Mouse (Mus musculus): ENCODE measurements around the gene Kit. TPM values are rescaled to one million over a fixed set of nuclear protein-coding genes. Genes with fewer than 3 reads are reported as not detected.

Kit gene
- polyA plus RNA-seq, 1 experiment from 2014 or later, result 46.0 TPM

GRCm38 (mm10) chr5:75595319-75595718, 20.6 kb downstream of the Kit start:
- Histone ChIP-seq H3K9me3 (replicated peaks) (no peaks in the 10 kb centered on the region), H3K4me1 (peaks cover 42% of the 10 kb centered on the region), H3K27ac (replicated peaks) (no peak overlapping the region), H3K4me2 (no peak overlapping the region), H3K27me3 (replicated peaks) (no peaks in the 10 kb centered on the region), H3K9ac (replicated peaks) (no peak overlapping the region), H3K36me3 (no peaks in the 10 kb centered on the region), H3K4me3 (replicated peaks) (no peak overlapping the region)
- WGBS, result 72% methylated on average over 10 of the region's 10 CpGs
- no peak for ATAC-seq (ENCODE audit: low FRiP score)

DNA sequence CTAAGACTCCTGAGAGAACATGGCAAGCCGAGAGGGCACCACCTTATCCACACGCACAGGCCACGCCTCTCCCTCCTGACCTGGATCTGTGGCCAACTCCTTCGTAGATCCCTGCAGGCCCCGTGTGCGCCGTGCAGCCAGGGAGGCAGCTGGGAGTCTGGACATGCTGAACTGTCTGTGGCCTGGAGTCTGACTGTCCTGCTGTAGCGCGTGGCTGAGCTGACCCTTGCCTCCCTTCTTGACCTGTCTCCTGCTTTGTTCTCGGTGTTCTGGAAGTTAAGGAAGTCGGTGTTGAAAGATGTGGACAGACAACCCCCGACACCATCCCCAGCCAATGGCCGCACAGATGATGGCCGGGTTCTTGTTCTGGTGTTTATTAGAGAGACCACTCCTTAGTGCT, 21.5 kb downstream of the Kit start:
- Histone ChIP-seq H3K4me3 (replicated peaks) (no peak overlapping the region), H3K36me3 (no peaks in the 10 kb centered on the region), H3K27ac (replicated peaks) (no peak overlapping the region), H3K27me3 (replicated peaks) (no peaks in the 10 kb centered on the region), H3K4me2 (no peak overlapping the region), H3K4me1 (peaks cover 37% of the 10 kb centered on the region), H3K9ac (replicated peaks) (no peak overlapping the region), H3K9me3 (replicated peaks) (no peaks in the 10 kb centered on the region)
- ATAC-seq (ENCODE audit: low FRiP score), result no peak
- 61% methylated on average over 14 of the region's 14 CpGs for WGBS

DNA sequence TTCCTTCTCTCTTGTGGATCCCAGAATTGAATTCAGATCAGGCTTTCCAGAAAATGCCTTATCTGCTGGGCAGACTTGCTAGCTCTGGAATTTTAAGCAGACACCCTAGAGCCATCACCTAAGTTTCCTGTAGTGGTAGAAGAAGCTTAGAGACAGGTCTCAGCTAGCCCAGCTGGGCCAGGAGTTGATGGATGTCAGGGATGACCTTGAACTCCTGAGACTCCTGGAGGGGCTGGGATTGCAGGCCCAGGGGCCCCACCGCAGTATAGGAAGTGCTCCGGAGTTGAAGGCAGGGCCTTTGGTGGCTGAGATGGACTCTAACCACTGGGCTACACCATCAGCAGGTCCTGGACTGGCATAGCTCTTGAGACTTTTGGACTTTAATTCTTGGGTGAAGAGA, 22.6 kb downstream of the Kit start:
- H3K9ac ChIP-seq (replicated peaks), result no peak overlapping the region
- H3K9me3 ChIP-seq (replicated peaks), result no peaks in the 10 kb centered on the region
- H3K27me3 ChIP-seq (replicated peaks), result no peaks in the 10 kb centered on the region
- H3K36me3 ChIP-seq, result no peaks in the 10 kb centered on the region
- WGBS, result 77% methylated on average over 2 of the region's 2 CpGs
- ATAC-seq (ENCODE audit: low FRiP score), result no peak
- H3K27ac ChIP-seq (replicated peaks), result no peak overlapping the region
- H3K4me1 ChIP-seq, result peaks cover 28% of the 10 kb centered on the region
- H3K4me2 ChIP-seq, result no peak overlapping the region
- H3K4me3 ChIP-seq (replicated peaks), result no peak overlapping the region

- no peak for ATAC-seq (ENCODE audit: low FRiP score)
- no peaks in the 10 kb centered on the region for H3K9me3 ChIP-seq (replicated peaks)
- no peak overlapping the region for H3K4me2 ChIP-seq
- H3K9ac ChIP-seq (replicated peaks), result no peak overlapping the region
- no peak overlapping the region for H3K27ac ChIP-seq (replicated peaks)
- no peaks in the 10 kb centered on the region for H3K27me3 ChIP-seq (replicated peaks)
- no peaks in the 10 kb centered on the region for H3K36me3 ChIP-seq
- no peak overlapping the region for H3K4me3 ChIP-seq (replicated peaks)
- peaks cover 19% of the 10 kb centered on the region for H3K4me1 ChIP-seq
- 87% methylated on average over 13 of the region's 13 CpGs for WGBS
Measured at GRCm38 (mm10) chr5:75598491-75598890, 23.8 kb downstream of the Kit start.

DNA sequence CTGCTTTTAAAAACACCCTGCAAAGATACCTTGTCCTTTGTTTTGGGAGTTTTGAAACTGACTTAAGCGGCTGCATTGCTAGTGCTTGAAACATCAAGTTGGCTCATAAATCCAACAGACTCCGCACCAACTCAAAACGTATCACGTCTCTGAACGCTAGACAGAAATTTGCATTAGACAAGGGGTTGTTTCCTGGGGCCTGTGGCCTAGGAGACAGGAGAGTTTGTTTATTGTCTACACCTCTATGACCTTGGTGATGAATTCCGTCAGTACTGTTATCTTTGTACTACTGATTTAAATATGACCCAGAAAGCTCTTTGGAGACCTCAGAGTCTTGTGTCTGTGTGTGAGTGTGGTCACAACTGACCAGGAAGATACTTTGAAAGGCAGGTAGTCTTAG, 25.3 kb downstream of the Kit start:
- Histone ChIP-seq H3K9me3 (replicated peaks) (no peaks in the 10 kb centered on the region), H3K27ac (replicated peaks) (no peak overlapping the region), H3K4me2 (no peak overlapping the region), H3K27me3 (replicated peaks) (no peaks in the 10 kb centered on the region), H3K4me1 (peaks cover 16% of the 10 kb centered on the region), H3K4me3 (replicated peaks) (no peak overlapping the region), H3K36me3 (no peaks in the 10 kb centered on the region), H3K9ac (replicated peaks) (no peak overlapping the region)
- 37% methylated on average over 6 of the region's 6 CpGs for WGBS
- ATAC-seq (ENCODE audit: low FRiP score), result no peak

- Histone ChIP-seq H3K36me3 (no peaks in the 10 kb centered on the region), H3K4me3 (replicated peaks) (no peak overlapping the region), H3K27me3 (replicated peaks) (no peaks in the 10 kb centered on the region), H3K4me1 (peaks cover 10% of the 10 kb centered on the region; the same call in 1 of the 2 replicates), H3K27ac (replicated peaks) (no peak overlapping the region), H3K9ac (replicated peaks) (no peak overlapping the region), H3K9me3 (replicated peaks) (no peaks in the 10 kb centered on the region), H3K4me2 (no peak overlapping the region)
- ATAC-seq (ENCODE audit: low FRiP score), result no peak
- 45% methylated on average over 9 of the region's 9 CpGs for WGBS
Measured at GRCm38 (mm10) chr5:75604238-75604637, 29.5 kb downstream of the Kit start.

DNA sequence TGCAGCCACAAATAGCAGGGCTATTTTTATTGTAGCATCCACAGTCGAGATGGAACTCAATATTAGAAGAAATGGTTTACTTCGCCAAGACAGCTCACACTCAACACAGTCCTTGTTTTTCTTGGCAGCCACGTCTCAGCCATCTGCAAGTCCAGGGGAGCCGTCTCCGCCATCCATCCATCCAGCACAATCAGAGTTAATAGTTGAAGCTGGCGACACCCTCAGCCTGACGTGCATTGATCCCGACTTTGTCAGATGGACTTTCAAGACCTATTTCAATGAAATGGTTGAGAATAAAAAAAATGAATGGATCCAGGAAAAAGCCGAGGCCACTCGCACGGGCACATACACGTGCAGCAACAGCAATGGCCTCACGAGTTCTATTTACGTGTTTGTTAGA, 32.2 kb downstream of the Kit start:
- Histone ChIP-seq H3K4me1 (peaks cover 4% of the 10 kb centered on the region), H3K4me3 (replicated peaks) (no peak overlapping the region), H3K9ac (replicated peaks) (no peak overlapping the region), H3K27me3 (replicated peaks) (no peaks in the 10 kb centered on the region), H3K36me3 (no peaks in the 10 kb centered on the region), H3K4me2 (no peak overlapping the region), H3K27ac (replicated peaks) (no peak overlapping the region), H3K9me3 (replicated peaks) (no peaks in the 10 kb centered on the region)
- ATAC-seq (ENCODE audit: low FRiP score), result no peak
- WGBS, result 81% methylated on average over 14 of the region's 14 CpGs

DNA sequence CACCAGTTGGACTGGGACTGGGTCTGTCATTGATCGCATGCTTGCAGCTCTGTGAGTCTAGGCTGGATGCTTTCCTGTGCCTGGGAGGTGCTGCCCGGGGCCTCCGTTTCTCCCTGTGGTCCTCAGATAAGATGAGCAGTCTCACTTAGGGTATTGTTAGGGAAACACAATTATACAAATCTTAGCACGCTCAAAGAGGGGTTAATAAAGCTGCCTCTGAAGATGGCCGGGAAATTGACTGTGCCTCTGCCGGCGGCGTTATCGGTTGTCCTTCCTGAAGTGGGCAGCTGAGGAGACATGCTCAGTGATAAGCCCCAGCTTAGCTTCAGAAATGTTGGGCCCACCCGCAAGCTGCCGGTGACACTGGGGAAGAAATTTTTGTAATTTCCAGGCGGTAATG, 33.3 kb downstream of the Kit start:
- no peaks in the 10 kb centered on the region for H3K27me3 ChIP-seq (replicated peaks)
- no peaks in the 10 kb centered on the region for H3K36me3 ChIP-seq
- no peak overlapping the region for H3K4me3 ChIP-seq (replicated peaks)
- H3K4me1 ChIP-seq, result peaks cover 8% of the 10 kb centered on the region
- no peaks in the 10 kb centered on the region for H3K9me3 ChIP-seq (replicated peaks)
- H3K27ac ChIP-seq (replicated peaks), result no peak overlapping the region
- no peak for ATAC-seq (ENCODE audit: low FRiP score)
- H3K4me2 ChIP-seq, result no peak overlapping the region
- WGBS, result 80% methylated on average over 12 of the region's 12 CpGs
- H3K9ac ChIP-seq (replicated peaks), result no peak overlapping the region

- H3K4me3 ChIP-seq (replicated peaks), result no peak overlapping the region
- H3K9me3 ChIP-seq (replicated peaks), result no peaks in the 10 kb centered on the region
- H3K27me3 ChIP-seq (replicated peaks), result no peaks in the 10 kb centered on the region
- H3K36me3 ChIP-seq, result no peaks in the 10 kb centered on the region
- H3K9ac ChIP-seq (replicated peaks), result no peak overlapping the region
- H3K27ac ChIP-seq (replicated peaks), result no peak overlapping the region
- no peak overlapping the region for H3K4me2 ChIP-seq
- ATAC-seq (ENCODE audit: low FRiP score), result no peak
- WGBS, result 16% methylated on average over 1 of the region's 1 CpGs
- peaks cover 3% of the 10 kb centered on the region; the same call in 1 of the 2 replicates for H3K4me1 ChIP-seq
Measured at GRCm38 (mm10) chr5:75612380-75612779, 37.7 kb downstream of the Kit start.

DNA sequence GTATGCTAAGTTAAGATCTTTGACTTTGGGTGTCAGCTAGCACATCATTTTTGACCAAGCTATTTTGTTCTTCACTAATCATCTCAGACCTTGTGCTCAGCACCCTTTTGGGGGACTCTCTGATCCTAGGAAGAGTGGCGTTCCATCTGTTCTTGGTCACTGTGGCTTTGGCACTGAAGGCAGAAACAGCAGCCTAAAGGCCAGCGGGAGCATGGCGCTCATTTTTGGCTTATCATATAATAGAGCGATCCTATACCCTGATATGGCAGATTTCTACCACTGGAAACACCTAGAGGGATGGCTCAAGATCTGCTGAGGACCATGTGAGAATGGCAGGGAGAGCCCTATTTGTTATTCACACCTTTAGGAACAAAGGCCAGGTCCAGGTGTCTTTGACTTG, 38.2 kb downstream of the Kit start:
- no peaks in the 10 kb centered on the region for H3K27me3 ChIP-seq (replicated peaks)
- 85% methylated on average over 4 of the region's 4 CpGs for WGBS
- peaks cover 3% of the 10 kb centered on the region; the same call in 1 of the 2 replicates for H3K4me1 ChIP-seq
- no peak for ATAC-seq (ENCODE audit: low FRiP score)
- no peaks in the 10 kb centered on the region for H3K36me3 ChIP-seq
- H3K27ac ChIP-seq (replicated peaks), result no peak overlapping the region
- H3K4me2 ChIP-seq, result no peak overlapping the region
- no peak overlapping the region for H3K9ac ChIP-seq (replicated peaks)
- no peak overlapping the region for H3K4me3 ChIP-seq (replicated peaks)
- H3K9me3 ChIP-seq (replicated peaks), result no peaks in the 10 kb centered on the region

DNA sequence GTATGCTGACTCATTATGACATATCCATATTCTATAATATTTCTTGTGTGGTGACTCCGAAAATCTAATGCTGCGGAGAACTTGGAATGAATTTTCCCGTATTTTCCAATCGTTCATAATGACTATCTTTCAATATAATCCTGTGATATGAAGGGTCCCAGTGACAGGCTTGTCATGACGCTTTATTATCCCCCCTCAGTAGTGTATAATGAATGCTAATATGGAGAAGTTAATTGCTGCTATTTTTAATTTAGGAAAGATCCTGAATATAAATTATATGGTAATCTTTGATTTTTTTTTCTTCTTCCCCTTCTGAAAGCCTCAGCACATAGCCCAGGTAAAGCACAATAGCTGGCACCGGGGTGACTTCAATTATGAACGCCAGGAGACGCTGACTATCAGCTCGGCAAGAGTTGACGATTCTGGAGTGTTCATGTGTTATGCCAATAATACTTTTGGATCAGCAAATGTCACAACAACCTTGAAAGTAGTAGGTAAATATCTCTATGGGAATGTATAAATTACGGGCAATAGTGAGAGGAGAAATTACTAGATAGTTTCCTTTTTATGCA, 40.4 kb downstream of the Kit start:
- Histone ChIP-seq H3K4me1 (0 out of 2 replicates have a peak, but pooled peaks cover 3% of the 10 kb centered on the region), H3K4me3 (replicated peaks) (no peak overlapping the region), H3K27ac (replicated peaks) (no peak overlapping the region), H3K9me3 (replicated peaks) (no peaks in the 10 kb centered on the region), H3K27me3 (replicated peaks) (no peaks in the 10 kb centered on the region), H3K36me3 (no peaks in the 10 kb centered on the region), H3K9ac (replicated peaks) (no peak overlapping the region), H3K4me2 (no peak overlapping the region)
- no peak for ATAC-seq (ENCODE audit: low FRiP score)
- 69% methylated on average over 11 of the region's 11 CpGs for WGBS

DNA sequence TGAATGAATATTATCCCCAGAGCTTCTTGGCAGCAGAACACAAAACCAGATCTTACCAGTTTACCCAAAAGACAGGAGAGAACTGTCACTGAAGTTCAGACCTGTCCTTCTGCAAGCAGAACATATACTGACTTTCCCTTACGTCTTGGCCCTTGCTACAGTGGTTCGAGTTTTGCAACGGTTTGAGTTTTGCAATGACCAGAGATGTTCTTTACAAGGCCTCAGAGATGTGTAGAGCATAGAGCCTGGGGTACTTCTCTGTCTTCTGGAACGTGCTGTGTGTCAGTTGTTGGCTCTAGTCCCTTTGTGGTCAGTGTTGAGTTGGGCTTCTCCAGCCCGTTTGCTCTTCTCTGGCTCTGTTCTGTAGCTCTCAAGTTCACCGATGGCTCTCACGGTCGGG, 40.9 kb downstream of the Kit start:
- Histone ChIP-seq H3K4me2 (no peak overlapping the region), H3K9me3 (replicated peaks) (no peaks in the 10 kb centered on the region), H3K9ac (replicated peaks) (no peak overlapping the region), H3K4me1 (0 out of 2 replicates have a peak, but pooled peaks cover 3% of the 10 kb centered on the region), H3K36me3 (peaks cover 3% of the 10 kb centered on the region; the same call in 1 of the 2 replicates), H3K27me3 (replicated peaks) (no peaks in the 10 kb centered on the region), H3K27ac (replicated peaks) (no peak overlapping the region), H3K4me3 (replicated peaks) (no peak overlapping the region)
- ATAC-seq (ENCODE audit: low FRiP score), result no peak
- 97% methylated on average over 8 of the region's 8 CpGs for WGBS

DNA sequence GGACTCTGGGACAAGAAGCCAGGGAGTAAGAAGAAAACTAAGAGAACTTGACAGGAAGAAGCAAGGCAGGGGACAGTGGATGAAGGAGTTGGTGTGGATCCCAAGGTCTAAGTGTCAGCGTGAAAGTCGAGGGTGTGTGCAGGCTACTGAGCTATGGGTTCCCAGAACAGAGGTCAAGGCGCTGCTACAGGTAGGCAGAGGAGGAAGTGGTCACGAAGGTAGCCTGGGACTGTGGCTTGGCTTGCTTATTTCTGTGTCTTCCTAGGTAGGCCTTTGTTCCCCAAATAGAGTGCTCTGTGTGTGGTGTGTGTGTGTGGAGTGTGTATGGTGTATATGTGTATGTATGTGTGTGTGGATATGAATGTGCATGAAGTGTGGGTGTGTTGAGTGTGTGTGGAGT, 47.7 kb downstream of the Kit start:
- Histone ChIP-seq H3K9ac (replicated peaks) (no peak overlapping the region), H3K9me3 (replicated peaks) (no peaks in the 10 kb centered on the region), H3K36me3 (peaks cover 19% of the 10 kb centered on the region), H3K4me3 (replicated peaks) (no peak overlapping the region), H3K4me2 (no peak overlapping the region), H3K4me1 (peaks cover 13% of the 10 kb centered on the region), H3K27ac (replicated peaks) (no peak overlapping the region), H3K27me3 (replicated peaks) (no peaks in the 10 kb centered on the region)
- no peak for ATAC-seq (ENCODE audit: low FRiP score)
- 92% methylated on average over 4 of the region's 4 CpGs for WGBS
